Mouse (Mus musculus) stomach, postnatal 0 days (tissue): ENCODE results near the gene Pdzrn3.

Experiments
- CTCF ChIP-seq: IDR thresholded peaks from 2 replicates; pipeline ENCODE4 v1.5.1; 2016; ENCODE audit warnings: antibody characterized with exemption, low read depth, mild to moderate bottlenecking, moderate library complexity
- EP300 ChIP-seq: optimal IDR thresholded peaks from 2 replicates; pipeline ENCODE3; 2016; ENCODE audit warnings: antibody characterized with exemption

GRCm38 (mm10) chr6:101359646-101360045, 18.1 kb downstream of the Pdzrn3 start:
- TF ChIP-seq CTCF (no peak), EP300 (no peak)
